Mouse (Mus musculus) frontal cortex, postnatal 14 days (tissue): ENCODE results near the gene Ly6g5b.

Experiments
- DNase-seq, 2 experiments: peaks; one replicate each; pipeline ENCODE4 v3.0.0; 2022; ENCODE audit warnings: low spot score in 2 of 2

Ly6g5b gene

GRCm38 (mm10) chr17:35115046-35116019 is at the start of gene Ly6g5b:
Ly6g5b (minus strand) TSS chr17:35115428.
- DNase-seq = no peak

GRCm38 (mm10) chr17:35164218-35164567 is 49.0 kb upstream of the Ly6g5b start:
- no peak for DNase-seq

- DNase-seq = no peak
These were observed 48.3 kb upstream of the Ly6g5b start for GRCm38 (mm10) chr17:35163326-35164081.

GRCm38 (mm10) chr17:35162730-35163129 is 47.5 kb upstream of the Ly6g5b start:
- DNase-seq = no peak

GRCm38 (mm10) chr17:35162121-35162520 is 46.9 kb upstream of the Ly6g5b start:
- DNase-seq = no peak

- DNase-seq = no peak
These were observed 46.2 kb upstream of the Ly6g5b start for GRCm38 (mm10) chr17:35161421-35161820.

GRCm38 (mm10) chr17:35159638-35160037 is 44.4 kb upstream of the Ly6g5b start:
- no peak for DNase-seq

GRCm38 (mm10) chr17:35158850-35159593 is 43.8 kb upstream of the Ly6g5b start:
- no peak for DNase-seq

GRCm38 (mm10) chr17:35157661-35158175 is 42.5 kb upstream of the Ly6g5b start:
- DNase-seq = no peak

- no peak for DNase-seq
These were observed 42.0 kb upstream of the Ly6g5b start for GRCm38 (mm10) chr17:35157254-35157653.

GRCm38 (mm10) chr17:35156461-35157200 is 41.4 kb upstream of the Ly6g5b start:
- DNase-seq = no peak

GRCm38 (mm10) chr17:35155451-35155850 is 40.2 kb upstream of the Ly6g5b start:
- no peak for DNase-seq

GRCm38 (mm10) chr17:35154616-35155015 is 39.4 kb upstream of the Ly6g5b start:
- no peak for DNase-seq

- DNase-seq = no peak
These were observed 38.7 kb upstream of the Ly6g5b start for GRCm38 (mm10) chr17:35153931-35154330.

- no peak for DNase-seq
These were observed 37.8 kb upstream of the Ly6g5b start for GRCm38 (mm10) chr17:35153077-35153476.

- DNase-seq = no peak
These were observed 36.9 kb upstream of the Ly6g5b start for GRCm38 (mm10) chr17:35152121-35152520.

GRCm38 (mm10) chr17:35147922-35148639 is 32.9 kb upstream of the Ly6g5b start:
- DNase-seq = no peak

GRCm38 (mm10) chr17:35147348-35147747 is 32.1 kb upstream of the Ly6g5b start:
- no peak for DNase-seq

GRCm38 (mm10) chr17:35146139-35146538 is 30.9 kb upstream of the Ly6g5b start:
- no peak for DNase-seq

- no peak for DNase-seq
These were observed 26.7 kb upstream of the Ly6g5b start for GRCm38 (mm10) chr17:35141971-35142370.
